Mouse (Mus musculus) gastrocnemius, postnatal 14 days (tissue): ENCODE data around the gene Miox. TPM values are rescaled to one million over a fixed set of nuclear protein-coding genes. Genes with fewer than 3 reads are reported as not detected.
A peak's percentile ranks its signal among the peaks of the same experiment; 100 is the strongest.

Source experiments
- DNase-seq: peaks from one replicate; pipeline ENCODE4 v3.0.0; 2021; ENCODE audit warnings: mixed read lengths
- intact Hi-C: fragments of 180-260 bp; cut with DNase I; formaldehyde crosslinking; loops from one replicate; pipeline ENCODE4 v1.15.1; 2025; ENCODE audit warnings: low total_unique reads
- total RNA-seq, 2 experiments: library from RNA; stranded (reverse); gene quantifications; 2 replicates each; pipeline ENCODE4 v1.2.3; 2021

The Miox gene
- total RNA-seq, 2 experiments from 2014 or later = not detected

DNA sequence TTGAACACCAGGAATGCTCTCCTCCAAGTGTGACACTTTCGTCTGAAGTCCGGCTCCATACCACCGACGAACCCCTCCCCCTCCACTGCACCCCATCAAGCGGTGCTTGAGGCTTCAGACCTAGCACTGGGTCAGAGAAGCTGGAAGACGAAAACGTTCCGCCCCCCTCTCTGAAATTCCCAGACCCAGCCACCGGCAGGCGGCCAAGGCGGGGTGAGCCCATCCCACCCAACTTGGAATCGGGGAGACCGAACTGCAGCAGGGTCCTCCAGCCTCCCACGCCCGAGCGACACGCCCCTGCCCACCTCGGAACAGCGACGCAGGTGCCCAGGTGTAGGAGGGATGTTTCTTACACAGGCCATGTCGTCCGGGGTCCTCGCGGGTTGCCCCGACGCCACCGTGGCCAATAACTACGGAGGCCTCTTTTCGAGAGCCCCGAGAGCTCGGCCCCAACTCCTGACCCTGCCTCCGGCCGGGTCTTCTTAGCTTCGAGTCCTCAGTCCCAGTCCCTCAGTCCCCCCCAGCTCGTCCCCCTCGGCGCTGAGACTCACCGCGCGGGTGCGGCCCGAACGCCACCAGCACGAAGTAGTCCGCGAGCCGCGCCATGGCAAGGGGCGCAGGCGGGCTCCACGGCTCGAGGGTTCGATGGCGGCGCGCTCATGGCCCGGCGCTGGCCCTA lies 19.5 kb upstream of the Miox start:
- no peak for DNase-seq
- intact Hi-C loops = no loop called here

DNA sequence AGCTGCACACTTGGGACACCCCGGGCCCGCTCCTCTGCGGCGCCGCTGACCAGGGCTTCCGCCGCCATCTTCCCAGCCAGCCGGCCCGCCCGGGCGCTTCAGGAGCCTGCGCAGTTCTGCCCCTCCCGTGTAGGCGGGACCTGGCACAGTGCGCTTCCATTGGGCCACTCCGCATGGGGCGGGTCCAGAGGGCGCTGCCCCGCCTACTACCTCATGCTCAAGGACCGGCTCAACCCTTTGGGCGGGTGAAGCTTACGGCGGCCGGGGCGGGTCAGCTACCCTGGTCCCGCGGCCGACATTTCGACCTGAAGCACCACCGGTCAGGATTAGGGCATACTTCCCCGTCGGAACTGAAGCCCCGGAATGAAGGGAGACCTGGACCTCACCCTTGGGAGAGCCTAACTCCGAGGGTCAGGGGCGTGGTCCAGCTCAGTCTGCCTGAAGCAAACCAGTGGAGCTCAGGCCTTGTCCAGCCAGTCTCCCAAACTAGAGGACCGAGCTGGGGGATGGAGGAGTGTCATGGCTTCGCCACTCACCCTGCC lies 18.9 kb upstream of the Miox start, which contains the start of gene Sbf1:
Gene Sbf1 (minus strand): TSS at position 122 of the 542 bp plus-strand sequence.
- peak; percentile 100 for DNase-seq
- intact Hi-C loops = no loop called here

DNA sequence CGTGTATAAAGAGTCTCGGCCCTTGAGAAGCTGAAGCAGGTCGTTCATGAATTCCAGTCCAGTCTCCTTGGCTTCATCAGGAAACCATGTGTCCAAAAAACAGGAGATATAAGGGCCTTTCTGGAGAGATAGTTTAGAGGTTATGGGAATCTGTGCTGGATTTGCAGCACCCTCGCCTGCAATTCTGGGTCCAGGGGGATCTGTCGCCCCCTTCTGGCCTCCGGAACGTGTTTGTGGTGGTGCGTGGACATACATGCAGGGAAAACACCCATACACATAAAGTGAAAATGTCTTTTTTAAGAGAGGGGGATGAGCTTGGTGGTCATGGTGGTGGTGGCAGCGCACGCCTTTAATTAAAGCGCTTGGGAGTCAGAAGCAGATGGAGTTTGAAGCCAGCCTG lies 18.1 kb upstream of the Miox start:
- intact Hi-C loops = no loop called here
- DNase-seq = no peak

DNA sequence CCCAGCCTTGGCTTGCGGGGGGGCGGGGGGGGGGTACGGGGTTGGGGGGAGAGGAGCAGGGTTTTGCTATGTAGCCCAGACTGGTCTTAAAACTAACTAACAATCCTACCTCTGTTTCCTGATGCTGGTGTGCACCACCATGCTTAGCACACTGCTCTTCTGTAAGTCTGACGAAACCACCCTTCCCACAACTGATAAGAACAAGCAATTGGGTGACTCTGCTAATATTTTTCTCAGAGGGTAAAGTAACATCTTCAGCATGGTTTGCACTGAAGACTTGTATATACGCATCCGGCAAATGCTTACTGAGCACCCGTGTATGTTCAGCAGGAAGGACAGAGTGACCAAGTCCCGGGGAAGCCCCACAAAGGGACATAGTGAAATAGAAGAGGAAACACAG lies 12.9 kb upstream of the Miox start:
- intact Hi-C loops = no loop called here
- DNase-seq = no peak

DNA sequence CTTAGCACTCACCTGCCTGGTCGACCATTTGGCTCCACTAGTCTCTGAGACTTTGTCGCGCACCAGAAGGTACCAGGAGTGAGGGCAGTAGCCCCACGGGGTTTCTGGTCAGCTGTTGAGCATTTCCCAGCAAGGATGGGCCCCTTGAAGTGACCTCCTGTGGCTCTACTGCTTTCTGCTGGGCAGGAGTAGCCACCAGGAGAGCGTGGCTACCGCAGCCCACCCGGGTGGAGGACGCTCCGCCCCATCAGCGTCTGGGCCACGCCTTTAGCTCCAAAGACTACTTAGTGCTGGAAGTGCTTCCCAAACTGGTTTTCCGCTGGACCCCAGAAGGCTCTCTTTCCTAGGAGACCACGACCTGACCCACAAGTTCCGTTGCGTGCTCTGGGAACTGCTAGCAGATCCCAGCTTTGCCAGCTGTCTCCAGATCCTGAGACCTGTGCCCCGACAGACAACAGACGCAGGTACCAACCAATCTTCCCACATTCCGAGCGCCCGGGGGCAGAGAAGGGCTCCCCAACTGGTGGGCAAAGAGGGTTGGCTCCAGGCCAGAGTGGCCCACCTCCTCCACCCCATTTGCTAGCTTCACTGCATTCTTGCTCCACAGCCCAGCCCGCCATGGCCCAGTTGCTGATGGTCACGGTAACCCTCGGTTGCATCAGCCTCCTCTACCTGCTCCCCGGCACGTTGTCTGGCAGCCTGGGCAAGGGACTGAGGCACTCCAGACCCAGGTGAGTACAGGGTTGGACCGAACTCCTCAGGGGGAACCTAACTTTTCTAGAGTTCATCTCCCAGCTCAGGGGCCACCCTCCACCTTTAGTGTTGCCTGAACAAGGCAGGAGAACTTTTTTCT lies 11.3 kb upstream of the Miox start, which contains the start of gene Adm2:
Gene Adm2 (plus strand): TSS at position 51 of the 853 bp plus-strand sequence.
- intact Hi-C loops = no loop called here

DNA sequence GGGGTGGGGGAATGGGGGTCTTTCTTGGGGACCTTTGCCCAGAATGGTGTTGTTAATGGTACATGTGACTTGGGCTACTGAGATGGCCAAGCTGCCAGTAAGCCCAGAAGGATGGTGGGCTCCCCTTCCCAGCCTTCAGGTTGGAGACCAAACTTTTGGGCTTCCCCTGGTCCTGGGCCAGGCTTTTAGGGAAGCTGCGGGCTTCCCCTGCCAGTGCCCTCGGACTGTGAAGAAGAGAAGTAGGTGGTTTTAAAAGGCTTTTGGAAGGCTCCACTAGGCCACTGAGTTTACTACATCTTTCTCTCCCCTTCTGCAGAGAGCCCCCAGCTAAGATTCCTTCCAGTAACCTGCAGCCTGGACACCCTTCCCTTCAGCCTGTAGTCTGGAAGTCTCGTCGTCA lies 10.5 kb upstream of the Miox start:
- intact Hi-C loops = no loop called here
- no peak for DNase-seq

More for the DNA sequence above, 11.3 kb upstream of the Miox start, which contains the start of gene Adm2:
- no peak for DNase-seq

DNA sequence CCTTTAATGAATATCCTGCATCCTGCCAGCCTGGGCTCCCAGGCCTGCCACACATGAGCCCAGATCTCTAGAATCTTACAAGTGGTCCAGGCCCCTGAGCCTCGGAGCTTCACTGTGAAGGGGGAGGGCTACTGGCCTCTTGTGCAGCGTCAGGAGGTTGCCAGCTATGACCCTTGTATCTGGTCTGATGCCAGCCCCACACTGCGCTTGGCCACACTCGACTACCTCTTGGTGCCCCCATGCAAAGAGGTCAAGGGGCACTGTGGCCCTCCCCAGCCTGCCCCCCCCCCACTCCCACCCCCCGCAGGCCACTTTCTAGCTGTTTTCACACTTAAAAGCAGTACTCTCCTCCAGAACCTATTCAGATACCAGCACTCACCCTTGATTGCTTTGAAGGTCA lies 7.8 kb upstream of the Miox start:
- intact Hi-C loops = no loop called here

DNA sequence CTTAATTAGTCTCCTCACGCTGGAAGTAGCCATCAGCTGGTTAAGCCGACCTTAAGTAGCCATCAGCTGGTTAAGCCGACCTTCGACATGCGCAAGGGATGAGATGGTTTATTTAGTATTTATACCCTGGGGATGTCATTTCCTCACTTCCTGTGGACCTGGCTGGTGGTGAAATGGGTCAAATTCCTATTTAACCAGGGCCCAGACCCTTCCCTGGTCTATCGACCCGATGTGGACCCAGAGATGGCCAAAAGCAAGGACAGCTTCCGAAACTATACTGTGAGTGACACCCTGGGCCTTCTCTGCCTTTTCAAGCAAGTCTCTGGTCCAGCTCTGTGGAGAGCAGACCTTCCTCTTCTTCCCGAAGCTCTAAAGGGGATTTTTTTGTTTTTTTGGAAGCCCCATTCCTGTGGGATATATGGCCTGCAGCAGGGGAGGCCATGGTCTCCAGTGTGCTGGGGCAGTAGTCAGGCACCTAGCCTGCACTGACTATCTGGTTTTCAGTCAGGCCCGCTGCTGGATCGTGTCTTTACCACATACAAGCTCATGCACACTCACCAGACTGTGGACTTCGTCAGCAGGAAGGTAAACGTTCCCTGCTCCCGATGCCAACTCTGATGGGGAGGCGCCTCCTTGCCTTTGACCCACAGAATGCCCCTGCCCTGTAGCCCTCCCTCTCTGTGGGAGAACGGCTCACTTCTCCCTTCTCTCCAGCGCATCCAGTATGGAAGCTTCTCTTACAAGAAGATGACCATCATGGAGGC lies 758 bp downstream of the Miox start:
- no peak for DNase-seq
- intact Hi-C loops = no loop called here

More for the DNA sequence above, 7.8 kb upstream of the Miox start:
- DNase-seq = no peak

DNA sequence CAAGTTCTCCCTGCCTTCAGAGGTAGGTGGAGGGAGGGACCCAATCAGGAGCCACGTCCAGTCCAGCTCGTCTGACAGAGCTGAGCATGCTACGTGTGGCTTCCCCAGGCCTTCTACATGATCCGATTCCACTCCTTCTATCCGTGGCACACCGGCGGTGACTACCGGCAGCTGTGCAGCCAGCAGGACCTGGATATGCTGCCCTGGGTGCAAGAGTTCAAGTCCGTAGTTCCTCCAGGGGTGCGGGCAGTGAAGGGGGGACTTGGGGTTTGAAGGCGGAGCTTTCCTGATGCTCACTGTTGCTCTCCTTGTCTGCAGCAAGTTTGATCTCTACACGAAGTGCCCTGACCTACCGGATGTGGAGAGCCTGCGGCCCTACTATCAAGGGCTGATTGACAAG lies 2.2 kb downstream of the Miox start:
- intact Hi-C loops = no loop called here
- no peak for DNase-seq

DNA sequence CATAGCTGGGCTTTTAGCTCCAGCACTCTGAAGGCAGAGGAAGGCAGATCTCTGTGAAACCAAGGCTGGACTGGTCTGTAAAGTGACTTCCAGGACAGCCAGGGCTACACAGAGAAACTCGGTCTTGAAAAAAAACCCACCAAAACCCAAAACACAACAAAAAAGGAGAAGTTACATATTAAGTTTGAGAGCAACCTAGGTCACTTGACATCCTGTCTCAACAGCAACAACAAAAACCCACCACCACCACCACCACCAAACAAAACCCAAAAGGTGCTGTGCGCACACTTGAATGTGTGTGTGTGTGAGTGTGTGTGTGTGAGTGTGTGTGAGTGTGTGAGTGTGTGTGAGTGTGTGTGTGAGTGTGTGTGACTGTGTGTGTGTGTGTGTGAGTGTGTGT lies 5.5 kb downstream of the Miox start:
- no peak for DNase-seq
- intact Hi-C loops = no loop called here

DNA sequence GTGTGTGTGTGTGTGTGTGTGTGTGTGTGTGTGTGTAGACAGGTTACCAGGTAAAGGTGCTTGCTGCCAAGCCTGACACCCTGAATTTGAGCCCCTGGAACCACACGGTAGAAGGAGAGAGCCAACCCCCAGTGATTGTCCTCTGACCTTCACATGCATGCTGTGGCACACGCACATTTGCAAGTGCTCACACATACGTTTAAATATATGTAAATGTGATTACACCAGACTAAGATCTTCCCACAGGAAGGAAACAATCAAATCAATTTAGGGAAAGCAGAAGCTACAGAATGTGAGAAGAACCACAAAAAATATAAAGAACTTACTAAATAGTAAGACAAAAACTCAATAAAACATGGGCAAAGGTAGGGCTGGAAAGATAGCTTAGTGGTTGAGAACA lies 5.9 kb downstream of the Miox start:
- no peak for DNase-seq

DNA sequence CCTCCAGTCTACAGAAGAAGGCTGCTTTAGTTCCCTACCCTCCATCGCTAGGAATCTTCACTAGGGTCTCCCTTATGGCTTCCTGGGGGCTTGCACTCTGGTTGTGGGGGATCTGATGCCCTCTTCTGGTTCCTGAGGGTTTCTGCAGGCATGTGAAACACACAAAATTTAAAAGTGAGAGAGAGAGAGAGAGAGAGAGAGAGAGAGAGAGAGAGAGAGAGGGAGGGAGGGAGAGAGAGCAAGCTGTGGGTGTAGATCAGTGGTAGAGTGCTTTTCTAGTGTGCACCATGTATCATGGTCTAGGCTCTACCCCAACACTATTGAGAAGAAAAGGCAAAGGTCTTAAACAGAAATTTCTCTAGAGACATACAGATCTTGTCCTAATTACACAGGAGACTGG lies 7.5 kb downstream of the Miox start:
- intact Hi-C loops = no loop called here
- DNase-seq = no peak

More for the DNA sequence above, 5.9 kb downstream of the Miox start:
- intact Hi-C loops = no loop called here

DNA sequence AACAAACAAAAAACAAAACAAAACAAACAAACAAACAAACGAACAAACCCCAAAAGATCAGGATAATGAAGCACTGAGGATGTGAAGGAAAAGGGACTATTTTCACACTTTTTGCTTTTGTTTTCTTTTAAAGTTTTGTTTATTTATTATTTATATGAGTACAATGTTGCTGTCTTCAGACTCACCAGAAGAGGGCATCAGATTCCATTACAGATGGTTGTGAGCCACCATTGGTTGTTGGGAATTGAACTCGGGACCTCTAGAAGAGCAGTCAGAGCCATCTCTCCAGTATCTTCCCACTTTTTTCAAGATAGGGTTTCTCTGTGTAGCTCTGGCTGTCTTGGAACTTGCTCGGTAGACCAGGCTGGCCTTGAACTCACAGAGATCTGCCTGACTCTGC lies 9.1 kb downstream of the Miox start:
- intact Hi-C loops = no loop called here

DNA sequence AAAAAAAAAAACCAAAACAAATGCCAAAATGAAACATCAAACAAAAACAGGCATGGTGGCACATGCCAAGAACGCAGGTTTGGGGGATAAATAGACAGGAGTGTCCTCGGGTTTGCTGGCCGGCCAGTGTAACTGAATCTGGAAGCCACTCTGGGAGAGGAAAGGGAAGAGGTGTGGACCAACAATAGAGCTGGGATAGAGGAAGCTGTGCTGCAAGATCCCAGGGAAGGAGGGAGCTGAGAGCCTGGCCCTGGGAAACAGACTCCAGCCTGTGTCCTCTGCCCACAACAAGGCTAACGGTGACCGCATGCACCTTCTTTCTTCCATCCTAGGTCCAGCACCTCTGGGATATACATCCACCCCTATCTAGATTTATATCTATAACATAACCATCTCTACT lies 16.2 kb downstream of the Miox start:
- no peak for DNase-seq
- intact Hi-C loops = no loop called here

More for the DNA sequence above, 9.1 kb downstream of the Miox start:
- DNase-seq = no peak

DNA sequence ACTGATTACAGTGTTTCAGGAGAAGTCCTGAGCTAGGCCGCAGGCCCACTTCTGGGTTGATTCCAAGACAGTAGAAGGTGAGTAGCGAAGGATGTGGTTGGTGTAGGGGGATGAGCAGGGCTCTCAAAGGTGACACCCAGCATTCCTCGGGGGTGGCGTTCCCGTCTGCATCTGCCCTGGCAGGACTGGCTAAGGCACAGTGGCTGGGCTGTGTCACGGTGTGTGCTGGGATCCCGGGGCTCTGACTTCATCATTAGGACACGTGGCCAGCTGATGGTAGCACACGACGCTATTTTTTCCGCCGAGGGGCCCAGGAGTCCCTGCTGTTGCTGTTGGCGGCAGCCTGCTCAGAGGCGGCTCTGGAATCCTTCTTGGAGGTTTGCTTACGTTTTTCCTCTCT lies 17.1 kb downstream of the Miox start:
- intact Hi-C loops = no loop called here
- no peak for DNase-seq

DNA sequence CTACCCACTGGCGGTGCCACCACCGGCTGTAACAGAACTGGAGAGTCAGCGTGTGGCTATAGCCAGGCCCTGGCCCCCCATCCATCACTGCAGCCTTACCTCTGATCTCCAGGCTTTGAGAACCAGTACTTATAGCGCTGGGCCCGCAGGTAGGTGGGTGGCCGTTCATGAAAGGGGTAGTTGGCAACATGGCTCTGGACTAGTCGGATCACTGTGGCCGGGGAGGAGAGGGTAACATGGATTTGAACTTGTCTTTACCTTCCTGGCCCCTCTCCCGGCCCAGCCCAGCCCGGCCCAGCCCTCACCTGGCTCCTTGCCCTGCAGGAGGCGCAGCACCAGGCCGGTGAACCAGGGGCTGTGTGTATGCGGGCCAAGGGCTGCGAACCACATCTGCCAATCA lies 17.9 kb downstream of the Miox start:
- intact Hi-C loops = no loop called here
- DNase-seq = no peak

DNA sequence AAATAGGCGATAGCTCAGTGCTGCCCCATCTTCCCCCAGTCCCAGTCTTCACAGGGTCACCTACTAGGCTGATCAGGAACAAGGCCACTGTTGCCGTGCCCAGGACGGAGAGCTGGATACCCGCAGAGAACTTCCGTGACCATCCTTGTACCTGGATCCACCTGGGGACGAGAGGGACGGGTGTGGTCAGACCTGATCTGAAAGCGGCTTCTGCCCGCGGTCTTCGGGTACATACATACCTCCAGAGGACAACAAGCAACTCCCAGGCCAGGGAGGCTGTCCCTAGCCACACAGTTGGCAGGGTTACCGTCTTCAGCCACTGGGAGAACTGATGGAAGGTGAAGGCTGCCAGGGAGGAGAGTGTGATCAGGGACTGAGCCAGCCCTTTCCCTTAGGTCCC lies 18.6 kb downstream of the Miox start:
- DNase-seq = no peak
- intact Hi-C loops = no loop called here

DNA sequence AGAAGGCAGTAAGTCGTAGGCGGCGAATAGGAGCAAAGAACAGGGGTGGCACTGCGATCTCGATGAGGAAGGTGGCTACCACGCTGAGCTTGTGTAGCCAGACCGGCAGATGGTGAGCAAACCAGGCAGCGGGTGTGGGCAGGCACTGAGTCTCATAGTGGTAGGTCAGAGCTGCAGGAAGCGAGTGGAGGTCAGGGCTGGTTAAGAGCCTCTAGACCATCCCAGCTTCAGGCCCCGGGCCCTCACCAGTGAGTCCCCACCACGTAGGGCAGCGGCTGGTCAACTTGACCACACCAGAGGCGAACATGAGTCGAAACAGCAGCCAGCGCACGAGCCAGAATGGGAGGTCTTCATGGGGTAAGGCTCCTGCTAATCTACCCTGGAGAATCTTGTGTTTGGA lies 19.6 kb downstream of the Miox start:
- intact Hi-C loops = no loop called here
- no peak for DNase-seq

DNA sequence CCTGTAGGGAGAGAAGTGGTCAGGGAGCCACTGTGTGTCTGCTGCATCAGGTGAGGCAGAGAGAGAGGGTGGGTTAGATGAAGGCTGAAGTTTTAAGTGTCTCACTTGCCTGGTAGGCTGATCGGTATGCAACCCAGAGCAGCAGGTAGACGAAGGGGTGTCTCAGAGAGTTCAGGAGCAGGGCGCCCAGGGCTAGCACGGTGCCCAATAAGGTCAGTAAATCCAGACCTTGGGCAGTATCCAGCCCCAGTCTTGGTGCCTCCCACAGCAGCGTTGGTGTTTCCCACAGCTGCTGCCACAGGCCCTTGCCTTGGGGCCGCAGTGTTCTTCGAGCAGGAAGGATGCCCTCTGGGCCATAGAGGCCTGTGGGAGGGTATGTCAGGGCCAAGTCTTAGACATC lies 20.3 kb downstream of the Miox start:
- intact Hi-C loops = no loop called here
- DNase-seq = no peak
